Mouse (Mus musculus): ENCODE data around the gene Dhh.

Dhh gene

GRCm38 (mm10) chr15:98871070-98871915 lies 27.0 kb downstream of the Dhh start, which contains the start of gene Kmt2d:
Gene Kmt2d (minus strand): TSS chr15:98871204.
- no peak for DNase-seq

- DNase-seq = peak; percentile 34
Measured at GRCm38 (mm10) chr15:98870179-98871069, 27.9 kb downstream of the Dhh start.

DNA sequence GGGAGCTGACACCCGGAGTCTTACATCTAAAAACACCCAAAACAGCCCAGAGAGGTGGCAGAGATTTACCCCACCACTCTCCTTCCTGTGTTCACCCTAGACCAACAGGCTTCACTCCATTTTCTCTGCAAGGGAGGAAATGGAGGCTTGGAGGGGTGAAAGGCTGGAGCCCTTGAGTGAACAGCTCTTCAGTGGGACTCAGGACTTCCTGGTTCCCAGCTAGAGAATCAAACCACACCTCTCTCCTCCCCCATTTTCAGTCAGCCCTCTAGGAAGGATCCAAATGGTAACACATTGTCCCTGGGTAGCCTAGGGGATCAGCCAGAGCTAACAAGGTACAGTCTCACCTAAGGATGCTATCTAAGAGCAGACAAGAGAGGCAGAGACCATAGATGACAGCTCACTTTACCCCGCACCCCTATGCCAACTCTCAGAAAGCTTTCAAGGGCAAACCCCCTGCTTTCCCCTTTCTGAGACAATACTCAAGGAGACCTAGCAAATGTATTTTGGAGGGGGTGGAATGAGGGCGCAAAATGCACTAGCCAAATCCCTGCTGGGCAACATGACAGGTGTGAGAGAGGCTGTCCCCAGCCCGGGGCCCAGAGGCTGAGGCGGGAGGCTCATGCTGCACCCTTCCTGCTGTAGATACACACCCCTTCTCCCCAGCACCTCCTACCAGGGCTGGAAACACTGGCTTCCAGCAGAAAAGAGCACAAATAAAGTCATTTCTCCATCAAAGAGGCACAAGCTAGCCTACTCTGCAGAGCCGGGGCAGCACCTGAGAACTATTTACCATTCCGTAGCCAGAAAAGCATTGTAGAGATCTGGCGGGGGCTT lies 28.8 kb downstream of the Dhh start:
- DNase-seq = peak; percentile 35

DNA sequence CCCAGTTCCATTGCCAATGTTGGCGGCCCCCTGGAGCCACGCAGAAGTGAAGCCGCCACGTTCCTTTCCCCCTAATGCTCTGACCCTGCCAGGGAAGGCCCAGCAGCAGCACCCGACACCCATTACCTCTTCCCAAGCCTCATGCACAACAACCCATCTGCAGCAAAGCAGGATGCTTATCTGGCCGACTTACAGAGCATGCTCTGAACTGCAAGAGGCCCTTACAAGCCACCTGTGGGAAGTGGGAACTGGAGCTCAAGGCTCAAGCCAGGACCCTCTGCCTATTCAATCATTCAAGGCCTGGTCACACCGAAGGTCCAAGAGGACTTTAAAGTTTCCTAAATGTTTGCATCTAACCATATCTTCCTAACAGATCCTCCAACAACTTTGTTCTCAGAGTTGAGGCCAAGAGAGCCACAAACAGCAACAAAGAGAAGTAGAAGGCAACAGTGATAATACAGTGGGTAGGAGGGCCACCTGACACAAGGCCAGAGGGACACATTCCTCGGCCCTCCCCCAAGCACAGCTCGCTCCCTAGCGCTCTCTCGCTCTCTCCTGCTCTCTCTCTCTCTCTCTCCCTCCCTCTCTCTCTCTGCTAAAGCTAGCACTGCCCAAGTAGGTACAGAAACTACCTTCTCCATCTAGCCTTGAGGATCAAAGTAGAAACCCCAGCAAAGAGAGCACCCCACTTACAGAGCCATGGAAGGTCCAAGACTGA lies 29.8 kb downstream of the Dhh start:
- DNase-seq = no peak

GRCm38 (mm10) chr15:98867321-98867720 lies 31.0 kb downstream of the Dhh start:
- DNase-seq = peak; percentile 64

DNA sequence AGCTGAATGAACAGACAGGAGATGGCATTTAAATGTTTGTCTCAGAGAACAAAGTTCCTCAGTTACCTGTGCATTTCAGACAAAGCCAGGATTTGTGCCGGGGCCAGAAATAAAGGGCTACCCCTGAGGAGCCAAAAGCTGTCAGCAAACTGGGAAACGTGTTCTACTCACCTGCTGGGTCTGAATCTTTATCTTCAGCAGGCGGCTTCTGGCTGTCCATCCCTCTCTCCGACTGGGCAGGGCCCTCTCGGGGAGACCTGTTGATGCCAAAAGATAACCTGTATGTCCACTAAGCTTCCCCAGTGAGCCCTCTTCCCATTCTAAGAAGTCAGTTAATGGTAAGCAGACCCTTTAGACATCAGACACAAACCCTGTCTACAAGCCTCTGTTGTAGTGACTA lies 31.8 kb downstream of the Dhh start:
- DNase-seq = no peak

DNA sequence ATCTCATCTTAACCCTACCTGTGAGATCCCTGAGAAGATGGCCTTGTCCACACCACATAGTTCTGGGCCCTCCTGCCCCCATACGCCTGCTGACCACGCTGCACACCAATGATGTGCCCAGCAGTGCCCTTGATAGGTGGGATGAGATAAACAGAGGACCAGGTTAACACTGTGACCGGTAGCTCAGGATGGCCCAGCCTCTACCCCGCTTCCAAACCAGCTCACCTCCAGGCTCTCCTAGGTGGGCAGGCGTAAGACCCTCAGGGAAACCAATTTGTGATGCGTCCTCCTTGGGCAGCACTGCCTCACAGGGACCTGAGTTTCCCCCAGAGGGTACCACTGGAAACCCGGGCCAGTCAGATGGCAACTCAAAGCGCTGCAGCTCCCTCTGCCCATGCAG lies 32.6 kb downstream of the Dhh start:
- DNase-seq = no peak

DNA sequence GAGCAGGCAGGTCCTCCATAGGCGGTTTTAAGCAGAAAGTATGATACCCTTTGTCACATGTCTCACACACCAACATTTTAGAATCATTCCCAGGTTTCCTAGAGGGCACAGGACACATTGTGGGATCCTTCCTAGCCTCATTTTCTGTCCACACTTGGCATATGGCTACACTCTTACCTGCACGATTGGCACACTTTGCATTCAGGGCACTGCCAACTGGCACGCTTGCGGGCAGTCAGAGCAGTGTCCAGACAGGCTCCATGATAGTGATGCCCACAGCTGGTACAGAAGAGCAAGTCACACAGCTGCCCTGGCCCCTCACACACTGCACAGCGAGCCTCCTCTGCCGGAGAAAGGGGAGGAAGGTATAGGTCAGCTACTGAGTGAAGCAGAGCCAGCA lies 33.4 kb downstream of the Dhh start:
- no peak for DNase-seq

GRCm38 (mm10) chr15:98863451-98863958 lies 34.8 kb downstream of the Dhh start:
- DNase-seq = no peak

GRCm38 (mm10) chr15:98861701-98862410 lies 36.5 kb downstream of the Dhh start:
- no peak for DNase-seq

GRCm38 (mm10) chr15:98860921-98861320 lies 37.4 kb downstream of the Dhh start:
- no peak for DNase-seq

DNA sequence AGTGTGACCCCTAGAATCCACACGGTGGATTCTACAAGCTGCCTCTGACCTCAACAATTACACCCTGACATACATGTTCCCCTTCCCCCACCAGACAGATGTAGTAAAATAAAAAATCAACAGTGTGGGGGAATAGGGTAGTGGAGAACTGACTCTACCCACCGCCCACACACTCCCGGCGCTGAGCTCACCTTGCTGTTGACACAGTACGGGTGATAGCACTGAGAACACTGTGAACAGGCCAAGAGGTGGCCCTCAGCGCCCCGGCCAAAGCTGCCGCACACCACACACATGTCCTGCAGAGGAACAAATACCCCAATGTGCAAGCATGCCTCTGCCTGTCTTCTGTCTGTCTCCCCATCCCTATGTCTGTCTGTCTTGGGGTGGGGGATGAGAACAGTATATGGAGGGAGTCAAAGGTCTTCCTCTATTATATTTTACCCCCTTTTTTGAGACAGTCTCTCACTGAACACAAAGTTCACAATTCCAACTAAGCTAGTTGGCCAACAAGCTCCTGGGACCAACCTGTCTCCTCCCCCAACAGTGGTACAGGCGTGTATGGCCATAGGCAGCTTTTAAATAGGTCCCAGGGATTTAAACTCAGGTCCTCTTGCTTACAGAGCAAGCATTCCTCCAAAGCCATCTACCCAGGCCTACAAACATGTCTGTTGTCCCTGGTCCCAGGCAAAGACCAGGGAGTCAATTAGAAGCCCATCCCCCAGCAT lies 38.9 kb downstream of the Dhh start:
- no peak for DNase-seq

GRCm38 (mm10) chr15:98854214-98854613 lies 44.1 kb downstream of the Dhh start:
- DNase-seq = no peak

DNA sequence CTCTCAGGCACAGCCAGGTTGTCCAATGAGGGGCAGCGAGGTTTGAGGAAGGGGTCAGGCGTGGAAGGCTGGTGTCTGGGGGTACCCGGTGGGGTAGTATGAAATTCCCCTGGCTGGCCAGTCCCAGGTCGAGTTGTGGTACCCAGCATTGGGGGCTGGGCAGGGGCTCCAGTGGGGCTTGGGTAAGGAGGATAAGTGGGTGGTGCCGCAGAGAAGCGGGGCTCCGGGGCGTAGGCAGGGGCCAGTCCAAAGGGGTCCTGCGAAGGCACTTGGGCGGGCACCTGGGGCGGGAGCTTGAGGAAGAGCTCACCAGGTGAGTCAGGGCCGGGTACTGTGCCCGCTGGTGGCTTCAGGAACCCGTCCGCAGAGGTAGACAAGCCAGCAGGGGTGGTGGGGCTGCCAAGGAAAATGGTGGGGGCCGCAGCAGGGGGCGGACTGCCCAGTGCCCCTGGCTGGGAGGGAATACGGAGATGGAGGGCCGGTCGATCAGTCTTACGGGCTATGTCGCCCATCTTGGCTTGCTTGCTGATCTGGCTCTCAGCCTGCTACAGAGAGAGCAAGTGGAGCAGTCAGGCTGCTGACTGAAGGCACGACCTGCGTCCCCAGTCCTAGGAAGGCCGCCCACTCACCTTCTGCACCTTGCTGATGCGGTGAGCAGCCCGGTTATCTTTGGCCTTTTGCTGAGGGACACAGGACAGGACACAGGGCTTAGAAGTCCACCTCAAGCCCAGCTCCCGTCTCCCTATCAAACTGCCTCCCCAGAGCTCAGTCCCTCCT lies 45.0 kb downstream of the Dhh start:
- DNase-seq = no peak

DNA sequence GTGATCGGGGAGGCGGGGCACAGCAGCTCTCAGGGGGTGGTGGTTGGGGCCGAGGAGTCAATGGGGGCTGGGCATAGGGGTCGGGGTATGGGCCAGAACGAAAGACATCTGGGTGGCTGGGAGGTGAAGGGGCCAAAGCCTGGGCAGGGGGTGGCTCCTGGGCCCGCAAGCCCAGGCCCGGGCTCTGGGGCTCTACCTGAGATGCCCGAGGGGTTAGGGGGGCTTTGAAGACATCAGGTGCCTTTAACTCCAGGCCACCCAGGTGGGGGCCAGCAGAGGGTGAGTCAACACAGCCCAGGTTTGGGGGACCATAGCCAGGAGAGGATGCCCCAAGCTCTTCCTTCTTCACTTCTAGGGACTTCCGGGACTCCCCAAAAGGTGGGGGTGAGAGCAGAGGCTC lies 45.6 kb downstream of the Dhh start:
- DNase-seq = no peak

GRCm38 (mm10) chr15:98852071-98852470 lies 46.3 kb downstream of the Dhh start:
- no peak for DNase-seq

GRCm38 (mm10) chr15:98851229-98851818 lies 47.0 kb downstream of the Dhh start:
- DNase-seq = no peak

- no peak for DNase-seq
Measured at GRCm38 (mm10) chr15:98850668-98851067, 47.7 kb downstream of the Dhh start.

DNA sequence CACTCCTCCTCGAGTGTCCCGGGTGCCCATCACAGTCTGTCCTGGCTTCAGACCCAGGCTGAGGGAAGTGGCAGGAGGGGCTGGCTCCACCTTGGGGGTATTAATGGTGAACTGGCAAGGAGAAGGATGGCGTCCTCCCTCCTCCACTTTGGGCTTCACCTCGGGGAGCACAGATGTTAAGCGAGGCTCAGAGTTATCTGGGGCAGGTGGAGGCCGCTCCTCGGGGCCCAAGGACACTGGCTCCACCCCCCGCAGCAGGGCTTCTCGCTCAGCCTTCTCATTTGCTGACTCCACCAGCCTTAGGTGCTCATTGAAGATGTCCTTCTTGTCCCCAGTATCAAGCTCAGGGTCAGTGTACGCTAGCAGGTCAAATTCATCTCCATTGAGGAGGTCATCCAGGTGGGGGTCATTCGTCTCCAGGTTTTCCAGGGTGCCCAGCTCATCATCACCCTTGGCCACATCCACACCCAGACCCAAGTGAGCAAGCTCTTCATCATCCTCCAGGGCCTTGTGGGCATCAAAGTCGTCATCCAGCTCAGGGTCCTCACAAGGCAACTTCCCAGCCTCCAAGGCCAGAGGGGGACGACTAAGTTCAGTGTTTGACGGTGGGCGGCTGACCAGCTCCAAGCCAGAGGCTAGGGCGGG lies 48.3 kb downstream of the Dhh start:
- DNase-seq = no peak

All from thymus, postnatal 25 days (tissue).